Mouse (Mus musculus) limb, embryonic 13.5 days (tissue): ENCODE measurements at regions not wholly inside any gene's neighbourhood (a gene's known extent, or its start where the extent isn't known, plus 50 kb on each side); places are given as distances from the start of the nearest gene placed in this dataset.
"Not testable (repeated sequence)": the region's sequence is repeated elsewhere in the genome, so short reads cannot be mapped to it uniquely, and the experiment has no call there.

Experiments used
- ATAC-seq: fragments of 200-750 bp; cut with Nextera tagmentation; 2 replicates; pipeline ENCODE4 v1.8.0; 2017; ENCODE audit warnings: low read depth, moderate number of reproducible peaks, moderate TSS enrichment; ENCODE audit not compliant: low FRiP score
- H3K27ac ChIP-seq: fragments of 300-500 bp; sonication (generic); 2 replicates; pipeline ENCODE4 v1.5.1; 2015; ENCODE audit warnings: inconsistent platforms, mild to moderate bottlenecking, moderate library complexity
- H3K27me3 ChIP-seq: fragments of 300-500 bp; sonication (generic); 2 replicates; pipeline ENCODE4 v1.6.1; 2015; ENCODE audit warnings: mild to moderate bottlenecking, inconsistent platforms
- H3K36me3 ChIP-seq: fragments of 300-500 bp; sonication (generic); 2 replicates; pipeline ENCODE4 v1.6.1; 2015; ENCODE audit warnings: inconsistent platforms, mild to moderate bottlenecking, moderate library complexity
- H3K4me1 ChIP-seq: fragments of 300-500 bp; sonication (generic); 2 replicates; pipeline ENCODE4 v1.6.1; 2015; ENCODE audit warnings: inconsistent platforms
- H3K4me2 ChIP-seq: fragments of 300-500 bp; sonication (generic); replicated peaks from 2 replicates; pipeline ENCODE4 v1.6.1; 2015; ENCODE audit warnings: inconsistent platforms, mild to moderate bottlenecking, moderate library complexity
- H3K4me3 ChIP-seq: fragments of 300-500 bp; sonication (generic); 2 replicates; pipeline ENCODE4 v1.5.1; 2015; ENCODE audit warnings: moderate library complexity, mild to moderate bottlenecking, inconsistent platforms
- H3K9ac ChIP-seq: fragments of 300-500 bp; sonication (generic); 2 replicates; pipeline ENCODE4 v1.6.1; 2015; ENCODE audit warnings: mild to moderate bottlenecking, inconsistent platforms
- H3K9me3 ChIP-seq: fragments of 300-500 bp; sonication (generic); 2 replicates; pipeline ENCODE4 v1.6.1; 2016; ENCODE audit warnings: inconsistent platforms
- WGBS: fragments of 180-500 bp; shearing (Covaris S2); methylation state at CpG from one replicate; pipeline ENCODE4 v1.1.7; 2015; 5-methylcytosine and 5-hydroxymethylcytosine counted together

GRCm38 (mm10) chr5:26754129-26754528 lies 62.9 kb upstream of the Dpp6 start:
- not testable (repeated sequence) for H3K4me1 ChIP-seq, H3K4me2 ChIP-seq, H3K27me3 ChIP-seq, H3K9me3 ChIP-seq, H3K36me3 ChIP-seq, ATAC-seq, H3K9ac ChIP-seq, H3K4me3 ChIP-seq, H3K27ac ChIP-seq
- WGBS, result 30% methylated on average over 7 of the region's 7 CpGs
